In genomic region chr3:34330970-34331888, GRCm38 (mm10) we compare ENCODE assay signal across 11 mouse cellular contexts.
DNase-seq lines count a peak whose midpoint lies in the region; ATAC-seq and TF ChIP-seq lines count a peak whose summit lies in the region.
"Had no signal": no experiment of that assay in that cellular context is flagged by ENCODE, and none has a peak within 500 bp of the region (broad histone marks: within the 10 kb centered on the region; RNA-seq: fewer than 3 reads in every experiment).

No protein-coding gene starts in this region.

- peak; percentile 1 for DNase-seq in adrenal gland, adult 2 months
- DNase-seq in adrenal gland, postnatal 25 days, result no peak
- peak; percentile 94 for DNase-seq in Patski (ENCODE audit: low read depth, low spot score)
- DNase-seq in stomach, postnatal 0 days (ENCODE audit: low spot score), result no peak
- no peak for DNase-seq in lung, postnatal 36 days
- DNase-seq in spleen, postnatal 10 days (ENCODE audit: low spot score in 2 of 2), result no peak
- DNase-seq: left cerebral cortex, postnatal 4 days had no signal

- TF ChIP-seq EP300 in stomach, postnatal 0 days (optimal IDR thresholded peaks at IDR 0.05), result no peak

- CTCF ChIA-PET in Patski (lab: Charles Lee), result no interaction called here

- no peak overlapping the region for H3K9ac ChIP-seq in forebrain, embryonic 15.5 days (replicated peaks)
- H3K9ac ChIP-seq in limb, embryonic 13.5 days, result no peak overlapping the region
- H3K9ac ChIP-seq in stomach, postnatal 0 days (ENCODE audit: low read length), result no peak overlapping the region
- H3K9ac ChIP-seq: embryonic facial prominence, embryonic 13.5 days; heart, embryonic 12.5 days had no signal

- no peak overlapping the region for H3K27ac ChIP-seq in forebrain, embryonic 15.5 days (replicated peaks)
- no peak overlapping the region for H3K27ac ChIP-seq in limb, embryonic 13.5 days
- no peak overlapping the region for H3K27ac ChIP-seq in stomach, postnatal 0 days (replicated peaks)
- H3K27ac ChIP-seq: embryonic facial prominence, embryonic 13.5 days had no signal

- H3K27me3 ChIP-seq in Patski, result peaks cover 54% of the 10 kb centered on the region
- peaks cover 9% of the 10 kb centered on the region; the same call in 1 of the 2 replicates for H3K27me3 ChIP-seq in forebrain, embryonic 15.5 days
- peaks cover 90% of the 10 kb centered on the region for H3K27me3 ChIP-seq in limb, embryonic 13.5 days
- no peaks in the 10 kb centered on the region for H3K27me3 ChIP-seq in stomach, postnatal 0 days (ENCODE audit: control insufficient read depth, insufficient read depth, low read length)

- 10% methylated on average over 22 of the region's 22 CpGs for whole genome bisulfite sequencing in forebrain, embryonic 15.5 days
- 8% methylated on average over 22 of the region's 22 CpGs for WGBS in limb, embryonic 13.5 days
- WGBS in stomach, postnatal 0 days, result 33% methylated on average over 22 of the region's 22 CpGs

- no peak for TF ChIP-seq CTCF in Patski (IDR thresholded peaks at IDR 0.05)
- no peak for TF ChIP-seq CTCF in stomach, postnatal 0 days (IDR thresholded peaks at IDR 0.05; ENCODE audit: low read depth)

- ATAC-seq in Patski, result peak; percentile 81
- ATAC-seq in forebrain, embryonic 15.5 days (replicated peaks), result peak; percentile 70
- ATAC-seq in limb, embryonic 13.5 days (ENCODE audit: low FRiP score, low read depth), result peak; percentile 54
- no peak for ATAC-seq in stomach, postnatal 0 days (ENCODE audit: low FRiP score, low TSS enrichment)

- no peaks in the 10 kb centered on the region for H3K36me3 ChIP-seq in forebrain, embryonic 15.5 days
- no peaks in the 10 kb centered on the region for H3K36me3 ChIP-seq in limb, embryonic 13.5 days
- H3K36me3 ChIP-seq in stomach, postnatal 0 days (ENCODE audit: control insufficient read depth, insufficient read depth, low read length), result no peaks in the 10 kb centered on the region
- H3K36me3 ChIP-seq: embryonic facial prominence, embryonic 13.5 days; heart, embryonic 12.5 days had no signal

- POLR2A ChIA-PET in Patski (lab: Charles Lee), result no interaction called here

- in situ Hi-C loops in Patski (cut with MboI; ENCODE audit: low pct_unique_long_range_greater_than_20kb), result loop anchor here (10.0 kb wide), 2 partner anchors 184 to 314 kb away; no protein-coding TSS in a partner anchor

- peaks cover 24% of the 10 kb centered on the region for H3K4me1 ChIP-seq in forebrain, embryonic 15.5 days
- peaks cover 15% of the 10 kb centered on the region for H3K4me1 ChIP-seq in limb, embryonic 13.5 days
- no peaks in the 10 kb centered on the region for H3K4me1 ChIP-seq in stomach, postnatal 0 days (replicated peaks; ENCODE audit: control insufficient read depth, insufficient read depth)
- H3K4me1 ChIP-seq: embryonic facial prominence, embryonic 13.5 days; heart, embryonic 12.5 days had no signal

- H3K4me3 ChIP-seq in forebrain, embryonic 15.5 days, result no peak overlapping the region
- H3K4me3 ChIP-seq in limb, embryonic 13.5 days, result 0 out of 2 replicates have a peak overlapping the region, but pooled peaks have one; percentile 8
- H3K4me3 ChIP-seq in stomach, postnatal 0 days (ENCODE audit: low read depth, low read length), result no peak overlapping the region
- H3K4me3 ChIP-seq: embryonic facial prominence, embryonic 13.5 days; heart, embryonic 12.5 days had no signal

- peak overlapping the region; percentile 22 for H3K4me2 ChIP-seq in forebrain, embryonic 15.5 days (replicated peaks)
- H3K4me2 ChIP-seq in limb, embryonic 13.5 days (replicated peaks), result peak overlapping the region; percentile 48
- no peak overlapping the region for H3K4me2 ChIP-seq in stomach, postnatal 0 days (replicated peaks; ENCODE audit: low read depth)
- H3K4me2 ChIP-seq: embryonic facial prominence, embryonic 13.5 days; heart, embryonic 12.5 days had no signal

- no peaks in the 10 kb centered on the region for H3K9me3 ChIP-seq in forebrain, embryonic 15.5 days
- H3K9me3 ChIP-seq in limb, embryonic 13.5 days, result no peaks in the 10 kb centered on the region
- H3K9me3 ChIP-seq in stomach, postnatal 0 days (ENCODE audit: control insufficient read depth, low read length), result no peaks in the 10 kb centered on the region
- H3K9me3 ChIP-seq: embryonic facial prominence, embryonic 13.5 days; heart, embryonic 12.5 days had no signal

Comparison
In these comparisons a context has a peak if more than half of its experiments do, and no peak if none do; other contexts are left out.
1. DNase-seq: peak in adrenal gland, adult 2 months (single experiment) and Patski (single experiment); none in adrenal gland, postnatal 25 days (single experiment), stomach, postnatal 0 days (single experiment), lung, postnatal 36 days (single experiment) and spleen, postnatal 10 days (0 of 2).